ENCODE assay signal across 11 mouse cellular contexts in the genomic region with DNA sequence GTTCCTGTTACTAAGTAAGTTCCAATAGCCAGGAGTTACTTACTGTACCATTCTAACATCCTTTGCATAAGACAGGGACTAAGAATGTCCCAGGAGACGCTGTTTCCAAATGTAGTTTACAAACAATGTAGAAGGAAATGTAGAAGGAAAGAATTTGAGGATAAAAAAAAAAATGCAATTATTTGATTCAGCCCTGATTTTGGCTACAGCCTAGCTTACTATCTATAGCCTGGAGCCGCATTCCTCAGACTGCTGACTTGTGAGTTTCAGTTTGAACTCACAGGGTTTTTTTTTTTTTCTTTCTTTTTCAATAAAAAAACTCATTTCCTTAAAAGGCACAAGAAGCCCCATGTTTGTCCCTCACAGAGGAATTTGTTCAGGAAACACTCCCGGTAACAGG.
A peak's percentile ranks its signal among the peaks of the same experiment; 100 is the strongest.
DNase-seq lines count a peak whose midpoint lies in the region; ATAC-seq and TF ChIP-seq lines count a peak whose summit lies in the region.
"Had no signal": no experiment of that assay in that cellular context is flagged by ENCODE, and none has a peak within 500 bp of the region (broad histone marks: within the 10 kb centered on the region; RNA-seq: fewer than 3 reads in every experiment).

No protein-coding gene starts in this region.

- TF ChIP-seq CTCF in gastrocnemius, adult 2 months (IDR thresholded peaks at IDR 0.05), result no peak
- TF ChIP-seq CTCF in embryonic fibroblast, embryonic 13.5 days (IDR thresholded peaks at IDR 0.05; ENCODE audit: borderline replicate concordance, insufficient read depth, low read length), result no peak

- H3K4me2 ChIP-seq in kidney, embryonic 16.5 days (replicated peaks; ENCODE audit: low read depth, low read length), result peak overlapping the region; percentile 23
- peak overlapping the region; percentile 6 for H3K4me2 ChIP-seq in limb, embryonic 15.5 days
- no peak overlapping the region for H3K4me2 ChIP-seq in midbrain, embryonic 13.5 days (replicated peaks)
- H3K4me2 ChIP-seq: liver, embryonic 15.5 days had no signal

- H3K9me3 ChIP-seq in kidney, embryonic 16.5 days (ENCODE audit: low read length), result peaks cover 3% of the 10 kb centered on the region; the same call in 1 of the 2 replicates
- H3K9me3 ChIP-seq in limb, embryonic 15.5 days, result no peaks in the 10 kb centered on the region
- H3K9me3 ChIP-seq in midbrain, embryonic 13.5 days, result no peaks in the 10 kb centered on the region
- H3K9me3 ChIP-seq: liver, embryonic 15.5 days had no signal

- H3K4me1 ChIP-seq in kidney, embryonic 16.5 days (ENCODE audit: insufficient read depth, low read length), result peaks cover 20% of the 10 kb centered on the region
- H3K4me1 ChIP-seq in embryonic fibroblast, embryonic 13.5 days (ENCODE audit: control insufficient read depth, insufficient read depth, low read length), result peaks cover 2% of the 10 kb centered on the region
- peaks cover 12% of the 10 kb centered on the region for H3K4me1 ChIP-seq in limb, embryonic 15.5 days
- 0 out of 2 replicates have a peak, but pooled peaks cover 8% of the 10 kb centered on the region for H3K4me1 ChIP-seq in midbrain, embryonic 13.5 days (replicated peaks)
- H3K4me1 ChIP-seq: liver, embryonic 15.5 days had no signal

- H3K9ac ChIP-seq in kidney, embryonic 16.5 days (replicated peaks; ENCODE audit: low read length), result no peak overlapping the region
- no peak overlapping the region for H3K9ac ChIP-seq in limb, embryonic 15.5 days
- H3K9ac ChIP-seq in midbrain, embryonic 13.5 days (replicated peaks), result no peak overlapping the region
- H3K9ac ChIP-seq: liver, embryonic 15.5 days had no signal

- peak overlapping the region; percentile 57 for H3K4me3 ChIP-seq in gastrocnemius, adult 2 months
- no peak overlapping the region for H3K4me3 ChIP-seq in kidney, embryonic 16.5 days (ENCODE audit: low read length)
- H3K4me3 ChIP-seq in embryonic fibroblast, embryonic 13.5 days (ENCODE audit: insufficient read depth, low read length), result peak overlapping the region; percentile 7; the same call in 1 of the 2 replicates
- H3K4me3 ChIP-seq in limb, embryonic 15.5 days, result no peak overlapping the region
- no peak overlapping the region for H3K4me3 ChIP-seq in midbrain, embryonic 13.5 days (replicated peaks)
- H3K4me3 ChIP-seq: liver, embryonic 15.5 days had no signal

- H3K27me3 ChIP-seq in kidney, embryonic 16.5 days (ENCODE audit: insufficient read depth, low read length), result no peaks in the 10 kb centered on the region
- H3K27me3 ChIP-seq in limb, embryonic 15.5 days, result no peaks in the 10 kb centered on the region
- H3K27me3 ChIP-seq in midbrain, embryonic 13.5 days, result no peaks in the 10 kb centered on the region
- H3K27me3 ChIP-seq: liver, embryonic 15.5 days had no signal

- intact Hi-C loops in gastrocnemius, adult 2 months (cut with DNase I), result no loop called here

- no peak for DNase-seq in gastrocnemius, adult 2 months
- DNase-seq in gastrocnemius, adult 8-10 months (ENCODE audit: low spot score in 2 of 2), result no peak
- DNase-seq in kidney, adult 11 months, result no peak
- no peak for DNase-seq in retina, postnatal 1 day
- DNase-seq: adrenal gland, adult 8-10 months; cerebellum, adult 9-11 months had no signal

- ATAC-seq in kidney, embryonic 16.5 days (ENCODE audit: low FRiP score, low TSS enrichment), result no peak
- ATAC-seq in limb, embryonic 15.5 days (ENCODE audit: insufficient number of reproducible peaks, low FRiP score, low TSS enrichment, low read depth), result no peak
- no peak for ATAC-seq in midbrain, embryonic 13.5 days

- H3K27ac ChIP-seq in gastrocnemius, adult 2 months, result no peak overlapping the region
- H3K27ac ChIP-seq in kidney, embryonic 16.5 days (ENCODE audit: low read length), result peak overlapping the region; percentile 82
- peak overlapping the region; percentile 78 for H3K27ac ChIP-seq in embryonic fibroblast, embryonic 13.5 days (ENCODE audit: insufficient read depth, low read length)
- peak overlapping the region; percentile 52; the same call in 1 of the 2 replicates for H3K27ac ChIP-seq in limb, embryonic 15.5 days
- no peak overlapping the region for H3K27ac ChIP-seq in midbrain, embryonic 13.5 days
- H3K27ac ChIP-seq: liver, embryonic 15.5 days had no signal

- TF ChIP-seq POLR2A in embryonic fibroblast, embryonic 13.5 days (IDR thresholded peaks at IDR 0.05; ENCODE audit: low read depth, low read length), result no peak

- 38% methylated on average over 3 of the region's 3 CpGs for WGBS in kidney, embryonic 16.5 days
- WGBS in limb, embryonic 15.5 days, result 22% methylated on average over 3 of the region's 3 CpGs
- WGBS in midbrain, embryonic 13.5 days, result 65% methylated on average over 3 of the region's 3 CpGs

- H3K36me3 ChIP-seq in kidney, embryonic 16.5 days (ENCODE audit: insufficient read depth, low read length), result no peaks in the 10 kb centered on the region
- no peaks in the 10 kb centered on the region for H3K36me3 ChIP-seq in limb, embryonic 15.5 days
- H3K36me3 ChIP-seq in midbrain, embryonic 13.5 days, result no peaks in the 10 kb centered on the region
- H3K36me3 ChIP-seq: liver, embryonic 15.5 days had no signal

Comparison
In these comparisons a context has a peak if more than half of its experiments do, and no peak if none do; other contexts are left out.
1. H3K27ac ChIP-seq: peak in kidney, embryonic 16.5 days (single experiment), embryonic fibroblast, embryonic 13.5 days (single experiment) and limb, embryonic 15.5 days (single experiment); none in gastrocnemius, adult 2 months (single experiment) and midbrain, embryonic 13.5 days (single experiment).
2. H3K4me3 ChIP-seq: peak in gastrocnemius, adult 2 months (single experiment) and embryonic fibroblast, embryonic 13.5 days (single experiment); none in kidney, embryonic 16.5 days (single experiment), limb, embryonic 15.5 days (single experiment) and midbrain, embryonic 13.5 days (single experiment).